Mouse (Mus musculus) midbrain, embryonic 14.5 days (tissue): ENCODE results near the gene Lpar4. TPM values are rescaled to one million over a fixed set of nuclear protein-coding genes. Genes with fewer than 3 reads are reported as not detected.

Experiments used
- ATAC-seq: fragments of 200-750 bp; cut with Nextera tagmentation; 2 replicates; pipeline ENCODE4 v1.8.0; 2017; ENCODE audit warnings: moderate number of reproducible peaks, moderate library complexity; ENCODE audit not compliant: low FRiP score, low TSS enrichment
- DNase-seq: peaks from one replicate; pipeline ENCODE4 v3.0.0-alpha.2; 2015
- H3K27ac ChIP-seq: fragments of 300-500 bp; sonication (generic); replicated peaks from 2 replicates; pipeline ENCODE4 v1.5.1; 2014; ENCODE audit warnings: mild to moderate bottlenecking, low read depth, low read length, moderate library complexity
- H3K27me3 ChIP-seq: fragments of 300-500 bp; sonication (generic); 2 replicates; pipeline ENCODE4 v1.6.1; 2014; ENCODE audit warnings: low read length, control low read depth, mixed read lengths; ENCODE audit not compliant: control insufficient read depth, insufficient read depth
- H3K36me3 ChIP-seq: fragments of 300-500 bp; sonication (generic); 2 replicates; pipeline ENCODE4 v1.6.1; 2014; ENCODE audit warnings: low read length, control low read depth; ENCODE audit not compliant: control insufficient read depth, insufficient read depth
- H3K4me1 ChIP-seq: fragments of 300-500 bp; sonication (generic); 2 replicates; pipeline ENCODE4 v1.6.1; 2014; ENCODE audit warnings: mild to moderate bottlenecking, antibody characterized with exemption, low read length, control low read depth; ENCODE audit not compliant: control insufficient read depth, insufficient read depth
- H3K4me2 ChIP-seq: fragments of 300-500 bp; sonication (generic); 2 replicates; pipeline ENCODE4 v1.6.1; 2014; ENCODE audit warnings: mild to moderate bottlenecking, low read length, moderate library complexity
- H3K4me3 ChIP-seq: fragments of 300-500 bp; sonication (generic); replicated peaks from 2 replicates; pipeline ENCODE4 v1.5.1; 2014; ENCODE audit warnings: low read depth, low read length
- H3K9ac ChIP-seq: fragments of 300-500 bp; sonication (generic); replicated peaks from 2 replicates; pipeline ENCODE4 v1.6.1; 2014; ENCODE audit warnings: mild to moderate bottlenecking, low read length, moderate library complexity
- H3K9me3 ChIP-seq: fragments of 300-500 bp; sonication (generic); 2 replicates; pipeline ENCODE4 v1.6.1; 2016; ENCODE audit warnings: low read length, control low read depth, mixed read lengths; ENCODE audit not compliant: control insufficient read depth
- WGBS: fragments of 180-500 bp; shearing (Covaris S2); extraction: QIAGEN DNeasy Blood & Tissue Kit; methylation state at CpG from one replicate; pipeline ENCODE4 v1.1.7; 2014; 5-methylcytosine and 5-hydroxymethylcytosine counted together
- polyA plus RNA-seq: library from polyadenylated mRNA; unstranded; fragments of >200 nt; fragmentation: Nextera tagmentation; extraction: Ambion mirVana; gene quantifications from 2 replicates; pipeline ENCODE4 v1.2.1, GENCODE M21; 2014

Gene Lpar4
- polyA plus RNA-seq, result 4.7 and 7.5 TPM in 2 replicates

GRCm38 (mm10) chrX:106920175-106920827 is at the start of gene Lpar4:
Gene Lpar4 (plus strand): TSS chrX:106920625.
- peak within 1 kb of the TSS; percentile 41; the same call in 1 of the 2 replicates for H3K27ac ChIP-seq

GRCm38 (mm10) chrX:106871426-106871825 is 49.0 kb upstream of the Lpar4 start:
- Histone ChIP-seq H3K9ac (no peak overlapping the region), H3K27ac (no peak overlapping the region), H3K9me3 (no peaks in the 10 kb centered on the region), H3K4me2 (no peak overlapping the region), H3K27me3 (no peaks in the 10 kb centered on the region), H3K4me1 (no peaks in the 10 kb centered on the region), H3K36me3 (no peaks in the 10 kb centered on the region), H3K4me3 (no peak overlapping the region)
- WGBS, result 66% methylated on average over 3 of the region's 3 CpGs
- ATAC-seq (no peak), DNase-seq (peak; percentile 4)

More at GRCm38 (mm10) chrX:106920175-106920827, at the start of gene Lpar4:
- 19% methylated on average over 11 of the region's 11 CpGs for WGBS
- Histone ChIP-seq H3K36me3 (no peaks in the 10 kb centered on the region), H3K9ac (peak within 1 kb of the TSS; percentile 29; the same call in 1 of the 2 replicates), H3K27me3 (no peaks in the 10 kb centered on the region), H3K4me1 (no peaks in the 10 kb centered on the region), H3K4me2 (peak within 1 kb of the TSS; percentile 52), H3K4me3 (peak within 1 kb of the TSS; percentile 36), H3K9me3 (no peaks in the 10 kb centered on the region)
- ATAC-seq (peak; percentile 80; the same call in 1 of the 2 replicates), DNase-seq (peak; percentile 72)

- DNase-seq, result no peak
- Histone ChIP-seq H3K9me3 (no peaks in the 10 kb centered on the region), H3K9ac (no peak overlapping the region), H3K36me3 (no peaks in the 10 kb centered on the region), H3K4me3 (no peak overlapping the region), H3K27me3 (no peaks in the 10 kb centered on the region), H3K4me2 (no peak overlapping the region), H3K27ac (no peak overlapping the region), H3K4me1 (no peaks in the 10 kb centered on the region)
- no peak for ATAC-seq
- 55% methylated on average over 3 of the region's 3 CpGs for WGBS
These were observed 48.5 kb upstream of the Lpar4 start for GRCm38 (mm10) chrX:106871894-106872293.

- 55% methylated on average over 4 of the region's 4 CpGs for WGBS
- Histone ChIP-seq H3K4me3 (no peak overlapping the region), H3K27me3 (no peaks in the 10 kb centered on the region), H3K27ac (no peak overlapping the region), H3K9me3 (no peaks in the 10 kb centered on the region), H3K4me2 (no peak overlapping the region), H3K4me1 (no peaks in the 10 kb centered on the region), H3K36me3 (no peaks in the 10 kb centered on the region), H3K9ac (no peak overlapping the region)
- ATAC-seq (no peak), DNase-seq (no peak)
These were observed 48.1 kb upstream of the Lpar4 start for GRCm38 (mm10) chrX:106872315-106872714.

- ATAC-seq (no peak), DNase-seq (no peak)
- no peaks in the 10 kb centered on the region for H3K4me1 ChIP-seq
- no peaks in the 10 kb centered on the region for H3K27me3 ChIP-seq
- H3K36me3 ChIP-seq, result no peaks in the 10 kb centered on the region
- no peak overlapping the region for H3K4me3 ChIP-seq
- no peak overlapping the region for H3K9ac ChIP-seq
- H3K9me3 ChIP-seq, result no peaks in the 10 kb centered on the region
- 67% methylated on average over 2 of the region's 2 CpGs for WGBS
- no peak overlapping the region for H3K27ac ChIP-seq
- no peak overlapping the region for H3K4me2 ChIP-seq
These were observed 22.6 kb upstream of the Lpar4 start for GRCm38 (mm10) chrX:106897707-106898275.

- 15% methylated on average over 9 of the region's 9 CpGs for WGBS
- no peak for ATAC-seq
- Histone ChIP-seq H3K27ac (peak overlapping the region; percentile 41; the same call in 1 of the 2 replicates), H3K36me3 (no peaks in the 10 kb centered on the region), H3K27me3 (no peaks in the 10 kb centered on the region), H3K9ac (peak overlapping the region; percentile 29; the same call in 1 of the 2 replicates), H3K4me3 (peak overlapping the region; percentile 36), H3K4me1 (no peaks in the 10 kb centered on the region), H3K4me2 (peak overlapping the region; percentile 52), H3K9me3 (no peaks in the 10 kb centered on the region)
- peak; percentile 34 for DNase-seq
These were observed 599 bp downstream of the Lpar4 start for GRCm38 (mm10) chrX:106920828-106921619.

GRCm38 (mm10) chrX:106924572-106924971 is 4.1 kb downstream of the Lpar4 start:
- Histone ChIP-seq H3K9me3 (no peaks in the 10 kb centered on the region), H3K36me3 (no peaks in the 10 kb centered on the region), H3K4me1 (no peaks in the 10 kb centered on the region), H3K4me3 (no peak overlapping the region), H3K9ac (no peak overlapping the region), H3K4me2 (no peak overlapping the region), H3K27ac (no peak overlapping the region), H3K27me3 (no peaks in the 10 kb centered on the region)
- DNase-seq, result no peak
- ATAC-seq, result no peak

GRCm38 (mm10) chrX:106939326-106939725 is 18.9 kb downstream of the Lpar4 start:
- Histone ChIP-seq H3K9ac (no peak overlapping the region), H3K36me3 (no peaks in the 10 kb centered on the region), H3K4me3 (no peak overlapping the region), H3K4me1 (no peaks in the 10 kb centered on the region), H3K27ac (no peak overlapping the region), H3K27me3 (no peaks in the 10 kb centered on the region), H3K9me3 (no peaks in the 10 kb centered on the region), H3K4me2 (no peak overlapping the region)
- no peak for DNase-seq
- WGBS, result 74% methylated on average over 3 of the region's 3 CpGs
- ATAC-seq, result no peak
